Mouse (Mus musculus) central nervous system, embryonic 14 days (tissue): ENCODE measurements around the gene Rhox12. TPM values are rescaled to one million over a fixed set of nuclear protein-coding genes. Genes with fewer than 3 reads are reported as not detected.

Experiments
- polyA plus RNA-seq: library from polyadenylated mRNA; depleted of rRNA; stranded (reverse); fragments of >200 nt; gene quantifications from 2 replicates; pipeline ENCODE4 v1.2.3, GENCODE M21; 2012; rRNA removed

The Rhox12 gene
- polyA plus RNA-seq = not detected in 2 replicates

DNA sequence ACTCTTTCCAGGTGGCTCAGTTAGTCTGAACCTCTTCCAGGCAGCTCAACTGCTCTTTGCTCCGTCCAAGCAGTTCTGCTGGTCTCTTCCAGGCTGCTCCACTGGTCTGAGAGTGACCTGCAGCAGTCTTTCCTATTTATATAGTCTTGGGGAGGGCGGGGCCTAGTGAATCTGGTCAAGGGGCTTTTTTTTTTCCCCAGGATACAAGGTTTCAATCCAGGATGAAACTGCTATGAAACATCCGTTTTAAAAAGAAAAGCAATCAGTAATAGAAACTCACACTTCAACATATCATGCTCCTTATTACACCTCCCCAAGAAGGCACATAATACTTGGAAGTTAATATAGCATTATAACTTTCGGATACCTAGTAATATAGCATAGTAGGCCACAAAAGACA lies at the start of gene Rhox12:
TSS of gene Rhox12 (minus strand) at position 101 of the 400 bp plus-strand sequence.

DNA sequence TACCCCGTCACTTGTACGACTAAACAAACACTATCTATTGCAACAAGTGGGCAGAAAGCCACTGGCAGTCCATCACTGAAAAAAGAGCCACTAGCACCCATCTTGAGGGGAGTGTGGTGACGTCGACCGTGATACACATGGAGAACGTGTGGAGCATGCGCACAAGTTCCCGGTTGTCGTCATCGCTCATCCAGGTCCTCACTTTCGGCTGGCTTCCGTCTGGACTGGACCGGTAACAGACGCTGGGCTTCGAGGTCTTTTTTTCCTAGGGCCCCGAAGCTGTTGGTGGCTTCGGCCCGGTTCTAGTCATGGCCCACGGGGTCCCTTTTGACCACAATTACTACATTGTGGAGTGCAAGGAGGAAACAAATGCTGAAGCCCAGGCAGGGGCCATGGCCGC lies 10.3 kb upstream of the Rhox12 start, which contains the start of gene Rhox13:
TSS of gene Rhox13 (plus strand) at position 238 of the 400 bp plus-strand sequence.

GRCm38 (mm10) chrX:38085041-38085440 lies 25.7 kb downstream of the Rhox12 start, which contains the start of gene Rhox11:
Rhox11 (minus strand) TSS chrX:38085141.

DNA sequence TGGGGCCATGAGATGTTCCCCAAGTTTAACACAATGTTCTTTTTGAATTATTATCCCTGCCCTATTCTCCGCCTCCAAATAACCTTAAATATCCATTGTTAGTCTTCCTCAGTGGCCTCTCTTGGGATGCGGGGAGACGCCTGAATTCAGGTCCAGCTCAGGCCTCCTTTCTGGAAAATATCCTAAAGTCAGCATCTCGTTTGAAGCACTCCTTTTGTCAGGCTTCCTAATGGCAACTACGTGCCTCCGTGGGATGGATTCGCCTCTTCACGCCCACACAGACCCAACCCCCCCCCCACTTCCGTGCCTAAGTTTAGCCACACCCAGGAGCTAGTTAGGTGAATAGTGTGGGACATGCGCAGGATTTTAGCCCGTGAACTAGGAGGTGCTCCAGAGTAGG lies 44.5 kb downstream of the Rhox12 start, which contains the start of gene Rhox10:
TSS of gene Rhox10 (plus strand) at position 301 of the 400 bp plus-strand sequence.

Other genes starting within 250 kb of the Rhox12 start
- not detected in 2 replicates for gene Rhox8, start 232.0 kb downstream of the Rhox12 start, polyA plus RNA-seq
- not detected in 2 replicates for gene Rhox7b, start 213.7 kb downstream of the Rhox12 start, polyA plus RNA-seq
- not detected in 2 replicates for gene Rhox9, start 209.1 kb downstream of the Rhox12 start, polyA plus RNA-seq
- not detected in 2 replicates for gene Btg1-ps1, start 92.1 kb downstream of the Rhox12 start, polyA plus RNA-seq
- gene Btg1-ps2, start 67.8 kb downstream of the Rhox12 start, polyA plus RNA-seq = not detected in 2 replicates
- not detected in 2 replicates for gene Rhox10, start 44.4 kb downstream of the Rhox12 start, polyA plus RNA-seq
- not detected in 2 replicates for gene Rhox11, start 25.8 kb downstream of the Rhox12 start, polyA plus RNA-seq
- gene Rhox13, start 10.3 kb upstream of the Rhox12 start, polyA plus RNA-seq = not detected in 2 replicates
- 14.1 and 16.9 TPM in 2 replicates for gene Zbtb33, start 78.9 kb upstream of the Rhox12 start, polyA plus RNA-seq
- gene Tmem255a, start 141.5 kb upstream of the Rhox12 start, polyA plus RNA-seq = 10.6 and 15.6 TPM in 2 replicates
- gene Atp1b4, start 205.3 kb upstream of the Rhox12 start, polyA plus RNA-seq = 1.0 TPM in 1 of 2 replicates, not detected in the other